Mouse (Mus musculus) frontal cortex, adult (tissue): ENCODE data around the gene Pigyl.

Source experiments
- ATAC-seq: cut with Nextera tagmentation; 2 replicates; pipeline ENCODE4 v1.9.2; 2017; ENCODE audit warnings: mild to moderate bottlenecking, moderate library complexity, mixed read lengths; ENCODE audit not compliant: low TSS enrichment

Pigyl gene

DNA sequence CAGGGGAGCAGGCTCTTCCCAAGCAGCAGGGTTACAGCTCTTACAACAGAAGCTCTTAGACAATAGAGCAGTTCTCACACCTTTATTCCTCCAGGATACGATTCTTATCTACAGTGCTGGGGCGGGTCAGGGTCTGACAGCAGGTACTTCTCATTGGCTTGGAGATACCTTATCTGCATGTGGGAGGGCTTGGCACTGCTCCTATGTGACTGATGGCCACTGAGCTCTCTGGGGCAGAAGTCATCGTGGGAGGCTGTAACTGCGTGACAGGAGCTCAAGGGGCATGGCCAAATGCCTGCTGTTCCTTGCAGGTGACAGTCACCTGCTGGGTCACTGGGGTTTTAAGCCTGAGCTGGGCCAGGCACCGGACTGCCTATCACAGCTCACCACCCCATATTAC, 39.8 kb downstream of the Pigyl start:
- no peak for ATAC-seq
